ENCODE assay signal across 21 mouse cellular contexts in the genomic region with DNA sequence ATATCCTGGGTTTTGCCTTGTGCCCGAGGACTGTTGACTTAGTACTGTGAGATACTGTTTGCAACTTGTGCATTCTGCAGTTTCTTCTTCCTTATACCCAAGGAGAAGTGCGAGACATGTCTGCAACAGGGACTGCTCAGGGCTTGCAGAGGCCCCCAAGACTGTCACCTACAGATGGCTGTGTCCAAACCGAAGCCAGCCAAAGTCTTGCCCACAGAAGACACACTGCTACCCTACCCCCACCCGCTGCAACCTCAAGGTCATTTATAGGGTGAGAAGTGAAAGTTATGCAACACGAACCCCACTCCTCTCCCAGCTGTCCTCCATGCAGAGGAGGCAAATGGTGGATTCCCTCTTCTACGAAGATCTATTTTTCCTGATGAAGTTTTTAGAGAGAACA. TPM values are rescaled to one million over a fixed set of nuclear protein-coding genes. Genes with fewer than 3 reads are reported as not detected.
DNase-seq lines count a peak whose midpoint lies in the region; ATAC-seq and TF ChIP-seq lines count a peak whose summit lies in the region.
"Had no signal": no experiment of that assay in that cellular context is flagged by ENCODE, and none has a peak within 500 bp of the region (broad histone marks: within the 10 kb centered on the region; RNA-seq: fewer than 3 reads in every experiment).

No protein-coding gene starts in this region.

- H3K36me3 ChIP-seq in heart, embryonic 13.5 days: peaks cover 67% of the 10 kb centered on the region
- peaks cover 83% of the 10 kb centered on the region for H3K36me3 ChIP-seq in small intestine, adult 2 months (ENCODE audit: control insufficient read depth, insufficient read depth, low read length)
- H3K36me3 ChIP-seq: embryonic facial prominence, embryonic 15.5 days; limb, embryonic 15.5 days had no signal

- TF ChIP-seq POLR2A in small intestine, adult 2 months (IDR thresholded peaks at IDR 0.05; ENCODE audit: low read depth, low read length): no peak

- H3K4me2 ChIP-seq in heart, embryonic 13.5 days: no peak overlapping the region
- H3K4me2 ChIP-seq: embryonic facial prominence, embryonic 15.5 days; hindbrain, embryonic 14.5 days; intestine, embryonic 15.5 days; limb, embryonic 15.5 days; midbrain, embryonic 11.5 days; neural tube, embryonic 12.5 days had no signal

- WGBS in heart, embryonic 13.5 days: 74% methylated on average over 6 of the region's 6 CpGs
- WGBS in small intestine, adult 2 months: 31% methylated on average over 6 of the region's 6 CpGs

- DNase-seq in heart, adult 11 months: no peak
- peak in 1 of 2 experiments; percentile 9 for DNase-seq in layer of hippocampus, adult 2 months (ENCODE audit: low spot score in 2 of 2)
- no peak for DNase-seq in layer of hippocampus, postnatal 10 days (ENCODE audit: low spot score in 2 of 2)
- no peak for DNase-seq in lung, postnatal 36 days
- DNase-seq: adrenal gland, postnatal 25 days; cerebellum, adult 9-10 months; embryo, embryonic 11 days; gastrocnemius, postnatal 36 days; kidney, postnatal 14 days; layer of hippocampus, adult 9-11 months; liver, postnatal 0 days; lung, postnatal 14 days had no signal

- H3K4me3 ChIP-seq in heart, embryonic 13.5 days: no peak overlapping the region
- peak overlapping the region; percentile 94 for H3K4me3 ChIP-seq in layer of hippocampus, adult 2 months
- H3K4me3 ChIP-seq in small intestine, adult 2 months (ENCODE audit: low read depth, low read length): peak overlapping the region; percentile 4; the same call in 1 of the 2 replicates
- H3K4me3 ChIP-seq: embryonic facial prominence, embryonic 15.5 days; intestine, embryonic 15.5 days; limb, embryonic 15.5 days; neural tube, embryonic 12.5 days had no signal

- ATAC-seq in heart, embryonic 13.5 days (ENCODE audit: extremely low read depth, insufficient number of reproducible peaks, low FRiP score, low TSS enrichment): no peak
- peak; percentile 50 for ATAC-seq in common myeloid progenitor, adult 5-6 weeks (replicated peaks; ENCODE audit: low read depth, poor library complexity, severe bottlenecking)
- ATAC-seq: intestine, embryonic 15.5 days; liver, postnatal 0 days had no signal

- TF ChIP-seq CTCF in layer of hippocampus, adult 2 months (conservative IDR thresholded peaks at IDR 0.05): no peak
- TF ChIP-seq CTCF in small intestine, adult 2 months (IDR thresholded peaks at IDR 0.05; ENCODE audit: extremely low read depth, insufficient read length, insufficient replicate concordance, low read depth, low read length): no peak

- H3K9me3 ChIP-seq in heart, embryonic 13.5 days: no peaks in the 10 kb centered on the region
- H3K9me3 ChIP-seq: embryonic facial prominence, embryonic 15.5 days; intestine, embryonic 15.5 days; limb, embryonic 15.5 days; neural tube, embryonic 12.5 days had no signal

- peaks cover 75% of the 10 kb centered on the region for H3K4me1 ChIP-seq in heart, embryonic 13.5 days
- peaks cover 19% of the 10 kb centered on the region for H3K4me1 ChIP-seq in small intestine, adult 2 months (ENCODE audit: control insufficient read depth, insufficient read depth, insufficient read length, low read length)

- peak overlapping the region; percentile 86; the same call in 1 of the 2 replicates for H3K9ac ChIP-seq in heart, embryonic 13.5 days
- H3K9ac ChIP-seq: embryonic facial prominence, embryonic 15.5 days; hindbrain, embryonic 14.5 days; intestine, embryonic 15.5 days; limb, embryonic 15.5 days; liver, postnatal 0 days; neural tube, embryonic 12.5 days had no signal

- H3K27ac ChIP-seq in heart, embryonic 13.5 days (replicated peaks): peak overlapping the region; percentile 87
- peak overlapping the region; percentile 100; the same call in 1 of the 2 replicates for H3K27ac ChIP-seq in layer of hippocampus, adult 2 months
- peak overlapping the region; percentile 52 for H3K27ac ChIP-seq in small intestine, adult 2 months (ENCODE audit: insufficient read depth, low read depth, low read length)
- H3K27ac ChIP-seq: embryonic facial prominence, embryonic 15.5 days; hindbrain, embryonic 14.5 days; intestine, embryonic 15.5 days; limb, embryonic 15.5 days; neural tube, embryonic 12.5 days had no signal

- no peaks in the 10 kb centered on the region for H3K27me3 ChIP-seq in heart, embryonic 13.5 days (replicated peaks)
- H3K27me3 ChIP-seq in small intestine, adult 2 months (ENCODE audit: control insufficient read depth, insufficient read depth, low read length): no peaks in the 10 kb centered on the region

RNA-seq across cellular contexts. Expression of a gene that starts 5.6 kb away (rescaled TPM):
- 293 and 324 TPM in 2 replicates for polyA plus RNA-seq in heart, embryonic 13.5 days (2015; fragmentation: Nextera tagmentation; extraction: Ambion mirVana)
- 1,000 to 10,000 TPM; 1,930 to 2,057 TPM for total RNA-seq in layer of hippocampus, adult 2 months (2021)
- total RNA-seq in layer of hippocampus, postnatal 10 days (2021): 1,000 to 10,000 TPM; 1,433 to 1,539 TPM
- 1.4 and 2.3 TPM in 2 replicates for total RNA-seq in common myeloid progenitor, adult 5-6 weeks (2017)
- 204 and 369 TPM in 2 replicates for polyA plus RNA-seq in small intestine, adult 2 months (2012; rRNA removed)

Comparison
In these comparisons a context has a peak if more than half of its experiments do, and no peak if none do; other contexts are left out.
1. RNA of a gene that starts 5.6 kb away (total RNA-seq): 1,930 to 2,057 TPM in layer of hippocampus, adult 2 months and 1,433 to 1,539 TPM in layer of hippocampus, postnatal 10 days; 1.4 to 2.3 TPM in common myeloid progenitor, adult 5-6 weeks; every median in the first group is over 100 times any median in the second.
2. Peak in every context shown above with its lines, with median percentiles within 50 percentile points of each other: H3K27ac ChIP-seq.